Mouse (Mus musculus) lung, embryonic 14.5 days (tissue): ENCODE measurements at regions not wholly inside any gene's neighbourhood (a gene's known extent, or its start where the extent isn't known, plus 50 kb on each side); places are given as distances from the start of the nearest gene placed in this dataset.

ENCODE experiments used
- ATAC-seq: fragments of 200-750 bp; cut with Nextera tagmentation; 2 replicates; pipeline ENCODE4 v1.8.0; 2017; ENCODE audit warnings: mild to moderate bottlenecking, moderate TSS enrichment, moderate library complexity; ENCODE audit not compliant: insufficient read depth
- DNase-seq: peaks from one replicate; pipeline ENCODE4 v3.0.0-alpha.2; 2015
- H3K27ac ChIP-seq: fragments of 300-500 bp; sonication (generic); 2 replicates; pipeline ENCODE4 v1.5.1; 2014; ENCODE audit warnings: low read depth, mild to moderate bottlenecking, moderate library complexity
- H3K27me3 ChIP-seq: fragments of 300-500 bp; sonication (generic); 2 replicates; pipeline ENCODE4 v1.6.1; 2014; ENCODE audit warnings: low read length, control low read depth; ENCODE audit not compliant: insufficient read depth
- H3K36me3 ChIP-seq: fragments of 300-500 bp; sonication (generic); 2 replicates; pipeline ENCODE4 v1.6.1; 2014; ENCODE audit warnings: control low read depth; ENCODE audit not compliant: insufficient read depth
- H3K4me1 ChIP-seq: fragments of 300-500 bp; sonication (generic); 2 replicates; pipeline ENCODE4 v1.6.1; 2014; ENCODE audit warnings: antibody characterized with exemption, control low read depth; ENCODE audit not compliant: insufficient read depth
- H3K4me2 ChIP-seq: fragments of 300-500 bp; sonication (generic); 2 replicates; pipeline ENCODE4 v1.6.1; 2014; ENCODE audit warnings: mild to moderate bottlenecking
- H3K4me3 ChIP-seq: fragments of 300-500 bp; sonication (generic); 2 replicates; pipeline ENCODE4 v1.5.1; 2014; ENCODE audit warnings: low read depth, low read length
- H3K9ac ChIP-seq: fragments of 300-500 bp; sonication (generic); 2 replicates; pipeline ENCODE4 v1.6.1; 2014
- H3K9me3 ChIP-seq: fragments of 300-500 bp; sonication (generic); 2 replicates; pipeline ENCODE4 v1.6.1; 2016; ENCODE audit warnings: low read depth, low read length, control low read depth
- CTCF ChIP-seq: IDR thresholded peaks from 2 replicates; pipeline ENCODE4 v1.5.1; 2016; ENCODE audit warnings: antibody characterized with exemption, low read depth
- WGBS: fragments of 180-500 bp; shearing (Covaris S2); extraction: QIAGEN DNeasy Blood & Tissue Kit; methylation state at CpG from one replicate; pipeline ENCODE4 v1.1.7; 2014; 5-methylcytosine and 5-hydroxymethylcytosine counted together

- no peak overlapping the region for H3K27ac ChIP-seq
- 38% methylated on average over 2 of the region's 2 CpGs for WGBS
- no peak for DNase-seq
- no peaks in the 10 kb centered on the region for H3K36me3 ChIP-seq
- no peaks in the 10 kb centered on the region for H3K9me3 ChIP-seq
- H3K4me2 ChIP-seq = no peak overlapping the region
- no peaks in the 10 kb centered on the region for H3K4me1 ChIP-seq
- H3K4me3 ChIP-seq = no peak overlapping the region
- no peak for TF ChIP-seq CTCF
- no peaks in the 10 kb centered on the region for H3K27me3 ChIP-seq
- no peak for ATAC-seq
- no peak overlapping the region for H3K9ac ChIP-seq
Observed at GRCm38 (mm10) chr3:81279266-81279665, 243.1 kb downstream of the Pdgfc start.

GRCm38 (mm10) chr3:81289762-81290161 is 253.5 kb downstream of the Pdgfc start:
- Histone ChIP-seq H3K9ac (no peak overlapping the region), H3K4me3 (no peak overlapping the region), H3K27me3 (no peaks in the 10 kb centered on the region), H3K4me2 (no peak overlapping the region), H3K9me3 (no peaks in the 10 kb centered on the region), H3K36me3 (no peaks in the 10 kb centered on the region), H3K27ac (no peak overlapping the region), H3K4me1 (no peaks in the 10 kb centered on the region)
- WGBS = 77% methylated on average over 2 of the region's 2 CpGs
- ATAC-seq (no peak), DNase-seq (no peak)
- TF ChIP-seq CTCF = no peak

GRCm38 (mm10) chr3:81292404-81292803 is 256.2 kb downstream of the Pdgfc start:
- H3K4me2 ChIP-seq = no peak overlapping the region
- no peaks in the 10 kb centered on the region for H3K27me3 ChIP-seq
- H3K4me3 ChIP-seq = no peak overlapping the region
- H3K9ac ChIP-seq = no peak overlapping the region
- no peaks in the 10 kb centered on the region for H3K36me3 ChIP-seq
- ATAC-seq (no peak), DNase-seq (no peak)
- H3K4me1 ChIP-seq = no peaks in the 10 kb centered on the region
- no peak for TF ChIP-seq CTCF
- H3K9me3 ChIP-seq = no peaks in the 10 kb centered on the region
- H3K27ac ChIP-seq = no peak overlapping the region
- 33% methylated on average over 2 of the region's 2 CpGs for WGBS

- H3K9me3 ChIP-seq = no peaks in the 10 kb centered on the region
- H3K4me2 ChIP-seq = no peak overlapping the region
- TF ChIP-seq CTCF = no peak
- H3K36me3 ChIP-seq = no peaks in the 10 kb centered on the region
- H3K4me1 ChIP-seq = no peaks in the 10 kb centered on the region
- H3K9ac ChIP-seq = no peak overlapping the region
- no peak for DNase-seq
- H3K27me3 ChIP-seq = no peaks in the 10 kb centered on the region
- ATAC-seq = no peak
- no peak overlapping the region for H3K27ac ChIP-seq
- WGBS = 51% methylated on average over 3 of the region's 3 CpGs
- H3K4me3 ChIP-seq = no peak overlapping the region
Observed at GRCm38 (mm10) chr3:81293186-81293819, 257.1 kb downstream of the Pdgfc start.

DNA sequence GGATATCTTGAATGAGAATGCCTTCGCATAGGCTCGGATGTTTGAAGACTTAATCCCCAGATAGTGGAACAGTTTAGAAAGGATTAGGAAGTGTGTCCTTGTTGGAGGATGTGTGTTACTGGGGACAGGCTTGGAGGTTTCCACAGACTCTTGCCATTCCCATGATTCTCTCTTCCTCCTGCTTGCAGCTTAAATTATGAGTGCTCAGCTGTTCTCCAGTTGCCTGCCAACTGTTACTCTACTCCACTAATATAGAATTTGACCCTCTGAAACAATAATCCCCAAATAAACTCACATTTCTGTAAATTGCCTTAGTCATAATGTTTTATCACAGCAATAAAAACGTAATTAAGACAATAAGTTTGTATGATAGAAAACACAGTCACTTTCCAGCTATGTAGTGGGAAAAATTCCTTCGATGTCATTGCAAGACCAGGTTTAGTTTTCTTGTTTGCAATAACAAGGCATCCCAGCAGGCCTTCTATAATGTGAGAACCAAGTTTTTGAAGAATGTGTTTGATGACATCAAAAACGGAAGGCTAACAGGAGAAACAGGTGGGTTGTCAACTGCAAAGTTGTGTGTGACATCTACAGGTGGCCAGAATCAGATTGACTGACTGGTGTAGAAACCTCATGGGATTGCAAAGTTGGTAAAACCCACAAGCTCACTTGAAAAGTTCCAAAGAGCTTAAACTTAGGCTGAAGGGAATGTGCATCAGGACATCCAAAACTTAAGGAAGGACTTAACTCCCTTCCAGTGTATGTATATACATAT is 268.0 kb downstream of the Pdgfc start:
- Histone ChIP-seq H3K27ac (no peak overlapping the region), H3K9me3 (no peaks in the 10 kb centered on the region), H3K4me1 (no peaks in the 10 kb centered on the region), H3K9ac (no peak overlapping the region), H3K4me3 (no peak overlapping the region), H3K27me3 (no peaks in the 10 kb centered on the region), H3K36me3 (no peaks in the 10 kb centered on the region), H3K4me2 (no peak overlapping the region)
- 77% methylated on average over 5 of the region's 5 CpGs for WGBS
- DNase-seq (no peak), ATAC-seq (no peak)
- TF ChIP-seq CTCF = no peak

- WGBS = 72% methylated on average over 10 of the region's 10 CpGs
Observed at GRCm38 (mm10) chr3:81305412-81306165, 269.4 kb downstream of the Pdgfc start.

DNA sequence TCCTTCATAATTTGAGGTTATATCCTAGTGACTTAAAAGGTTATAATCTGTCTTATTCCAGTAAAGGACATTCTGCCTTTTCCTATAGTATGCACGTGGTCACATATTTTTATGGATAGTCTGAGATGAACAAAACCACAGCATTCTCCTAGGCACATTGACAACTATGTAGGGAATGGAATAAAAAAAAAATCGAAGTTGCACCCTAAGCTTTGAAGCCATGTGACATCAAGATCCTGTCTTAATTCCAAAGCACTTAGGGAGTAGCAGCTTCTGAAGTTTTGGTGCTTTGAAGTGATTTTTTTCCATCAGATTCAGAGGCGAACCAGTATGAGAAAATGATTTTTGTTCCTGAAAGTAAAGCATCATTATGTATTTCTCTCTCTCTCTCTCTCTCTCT is 290.6 kb downstream of the Pdgfc start:
- Histone ChIP-seq H3K4me2 (no peak overlapping the region), H3K27ac (no peak overlapping the region), H3K9ac (no peak overlapping the region), H3K9me3 (no peaks in the 10 kb centered on the region), H3K36me3 (no peaks in the 10 kb centered on the region), H3K27me3 (no peaks in the 10 kb centered on the region), H3K4me3 (no peak overlapping the region), H3K4me1 (no peaks in the 10 kb centered on the region)
- TF ChIP-seq CTCF = no peak
- 50% methylated on average over 3 of the region's 3 CpGs for WGBS
- DNase-seq (no peak), ATAC-seq (no peak)

More at GRCm38 (mm10) chr3:81305412-81306165, 269.4 kb downstream of the Pdgfc start:
- Histone ChIP-seq H3K9ac (no peak overlapping the region), H3K4me3 (no peak overlapping the region), H3K27ac (no peak overlapping the region), H3K9me3 (no peaks in the 10 kb centered on the region), H3K4me1 (no peaks in the 10 kb centered on the region), H3K4me2 (no peak overlapping the region), H3K36me3 (no peaks in the 10 kb centered on the region), H3K27me3 (no peaks in the 10 kb centered on the region)
- no peak for ATAC-seq
- no peak for DNase-seq
- no peak for TF ChIP-seq CTCF
